Mouse (Mus musculus): ENCODE measurements around the gene Atp8b5.

- TF ChIP-seq POLR2A (IDR thresholded peaks at IDR 0.05; ENCODE audit: borderline replicate concordance, insufficient read depth, low read length) = no peak
- no peak for TF ChIP-seq CTCF (IDR thresholded peaks at IDR 0.05; ENCODE audit: borderline replicate concordance, insufficient read depth, low read depth, low read length)
Observed at GRCm38 (mm10) chr4:43367295-43367694, 100.3 kb downstream of the Atp8b5 start.

All from cerebellum, adult 2 months (tissue).